Mouse (Mus musculus) heart, adult 2 months (tissue): ENCODE measurements around the gene Epb41l4b. TPM values are rescaled to one million over a fixed set of nuclear protein-coding genes. Genes with fewer than 3 reads are reported as not detected.
A peak's percentile ranks its signal among the peaks of the same experiment; 100 is the strongest.

Source experiments
- DNase-seq, 2 experiments: peaks; one replicate each; pipeline ENCODE4 v3.0.0; 2021
- H3K27ac ChIP-seq: fragments of 200-600 bp; 2 replicates; pipeline ENCODE4 v1.8.1; 2022
- H3K27me3 ChIP-seq: fragments of 200-500 bp; 2 replicates; pipeline ENCODE4 v1.6.1; 2012; ENCODE audit warnings: mild to moderate bottlenecking, low read length, inconsistent platforms, mixed read lengths; ENCODE audit not compliant: control insufficient read depth, insufficient read depth
- H3K36me3 ChIP-seq: fragments of 200-500 bp; 2 replicates; pipeline ENCODE4 v1.6.1; 2012; ENCODE audit warnings: low read length, inconsistent platforms; ENCODE audit not compliant: control insufficient read depth, insufficient read depth
- H3K4me1 ChIP-seq: fragments of 200-500 bp; 2 replicates; pipeline ENCODE4 v1.6.1; 2011; ENCODE audit warnings: low read length; ENCODE audit not compliant: control insufficient read depth, insufficient read depth
- H3K4me3 ChIP-seq: fragments of 200-600 bp; 2 replicates; pipeline ENCODE4 v1.8.1; 2022
- H3K79me2 ChIP-seq: fragments of 200-500 bp; replicated peaks from 2 replicates; pipeline ENCODE4 v1.6.1; 2012; ENCODE audit warnings: mild to moderate bottlenecking, inconsistent platforms, low read length, moderate library complexity, mixed read lengths; ENCODE audit not compliant: control insufficient read depth, insufficient read depth
- H3K9ac ChIP-seq: fragments of 200-500 bp; 2 replicates; pipeline ENCODE4 v1.6.1; 2012; ENCODE audit warnings: low read depth, mild to moderate bottlenecking, control low read depth, inconsistent platforms, low read length, mixed read lengths
- CTCF ChIP-seq: fragments of 200-600 bp; IDR thresholded peaks from 2 replicates; pipeline ENCODE4 v1.8.1; 2022; ENCODE audit warnings: antibody characterized with exemption, mild to moderate bottlenecking, moderate library complexity
- EP300 ChIP-seq: fragments of 200-500 bp; IDR thresholded peaks from 2 replicates; pipeline ENCODE4 v1.6.1; 2011; ENCODE audit warnings: low read depth, low read length, control low read depth; ENCODE audit not compliant: insufficient read depth
- POLR2A ChIP-seq: fragments of 200-500 bp; IDR thresholded peaks from 2 replicates; pipeline ENCODE4 v1.6.1; 2011; ENCODE audit warnings: mild to moderate bottlenecking, low read depth, low read length, control low read depth; ENCODE audit not compliant: insufficient read depth
- WGBS: fragments of 180-500 bp; shearing (Covaris S2); methylation state at CpG from one replicate; pipeline ENCODE4 v1.1.7; 2018; 5-methylcytosine and 5-hydroxymethylcytosine counted together
- intact Hi-C: fragments of 180-260 bp; cut with DNase I; formaldehyde crosslinking; loops from one replicate; pipeline ENCODE4 v1.15.1; 2025
- polyA plus RNA-seq: library from polyadenylated mRNA; depleted of rRNA; stranded (reverse); fragments of >200 nt; gene quantifications from 2 replicates; pipeline ENCODE4 v1.2.3, GENCODE M21; 2012
- total RNA-seq, 2 experiments: library from RNA; stranded (reverse); gene quantifications; 2 replicates each; pipeline ENCODE4 v1.2.3; 2021

The Epb41l4b gene
- total and polyA plus RNA-seq, 3 experiments, result 1.9 to 3.0 (median 2.6) TPM

GRCm38 (mm10) chr4:57139433-57139832, 3.8 kb downstream of the Epb41l4b start:
- no peaks in the 10 kb centered on the region for H3K4me1 ChIP-seq
- no peaks in the 10 kb centered on the region for H3K36me3 ChIP-seq
- no peak overlapping the region for H3K9ac ChIP-seq
- WGBS, result 44% methylated on average over 10 of the region's 10 CpGs
- peak; percentile 44 to 73 for DNase-seq
- 0 out of 2 replicates have a peak, but pooled peaks have one; percentile 27 for TF ChIP-seq EP300
- TF ChIP-seq POLR2A, result no peak
- H3K4me3 ChIP-seq, result peak overlapping the region; percentile 20; the same call in 1 of the 2 replicates
- H3K27me3 ChIP-seq, result peaks cover 2% of the 10 kb centered on the region; the same call in 1 of the 2 replicates
- intact Hi-C loops, result no loop called here
- H3K79me2 ChIP-seq, result no peaks in the 10 kb centered on the region
- peak overlapping the region; percentile 34; the same call in 1 of the 2 replicates for H3K27ac ChIP-seq

- H3K27ac ChIP-seq, result no peak overlapping the region
- H3K9ac ChIP-seq, result no peak overlapping the region
- H3K4me3 ChIP-seq, result no peak overlapping the region
- no peaks in the 10 kb centered on the region for H3K4me1 ChIP-seq
- H3K27me3 ChIP-seq, result peaks cover 2% of the 10 kb centered on the region; the same call in 1 of the 2 replicates
- no peak for DNase-seq
- 67% methylated on average over 6 of the region's 6 CpGs for WGBS
- H3K79me2 ChIP-seq, result no peaks in the 10 kb centered on the region
- intact Hi-C loops, result no loop called here
- H3K36me3 ChIP-seq, result no peaks in the 10 kb centered on the region
- TF ChIP-seq EP300 (no peak), CTCF (no peak), POLR2A (no peak)
These were observed 5.2 kb downstream of the Epb41l4b start for GRCm38 (mm10) chr4:57138093-57138440.

- whole genome bisulfite sequencing, result 75% methylated on average over 8 of the region's 8 CpGs
- DNase-seq, result no peak
These were observed 5.7 kb downstream of the Epb41l4b start for GRCm38 (mm10) chr4:57137371-57138092.

DNA sequence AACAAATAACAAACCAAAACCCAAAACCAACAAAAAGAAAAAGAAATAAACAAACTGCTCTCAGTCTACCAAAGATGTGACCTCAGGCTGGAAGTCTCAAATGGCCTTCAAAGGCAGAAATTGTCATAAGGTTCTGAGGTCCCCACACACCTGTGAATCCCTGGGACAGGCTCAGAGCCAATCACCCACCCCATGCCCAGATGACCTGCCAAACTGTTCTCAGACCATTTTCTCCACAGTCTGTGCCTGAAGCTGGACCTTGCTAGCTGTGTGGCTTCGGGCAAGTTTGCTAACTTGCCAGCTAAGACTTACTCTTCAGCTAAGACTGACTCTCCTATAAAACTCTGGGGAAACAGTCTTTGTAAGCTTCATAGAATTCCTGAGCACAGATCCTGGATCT, 7.8 kb downstream of the Epb41l4b start:
- no peak overlapping the region for H3K4me3 ChIP-seq
- no peak overlapping the region for H3K27ac ChIP-seq
- H3K36me3 ChIP-seq, result no peaks in the 10 kb centered on the region
- no peak overlapping the region for H3K9ac ChIP-seq
- H3K4me1 ChIP-seq, result no peaks in the 10 kb centered on the region
- intact Hi-C loops, result no loop called here
- TF ChIP-seq CTCF, result no peak
- no peak for TF ChIP-seq POLR2A
- TF ChIP-seq EP300, result no peak
- 60% methylated on average over 1 of the region's 1 CpGs for WGBS
- no peaks in the 10 kb centered on the region for H3K27me3 ChIP-seq
- DNase-seq, result no peak
- H3K79me2 ChIP-seq, result no peaks in the 10 kb centered on the region

More at GRCm38 (mm10) chr4:57137371-57138092, 5.7 kb downstream of the Epb41l4b start:
- no peak overlapping the region for H3K4me3 ChIP-seq
- no peak overlapping the region for H3K9ac ChIP-seq
- intact Hi-C loops, result no loop called here
- TF ChIP-seq POLR2A (no peak), EP300 (no peak), CTCF (no peak)
- H3K36me3 ChIP-seq, result no peaks in the 10 kb centered on the region
- no peaks in the 10 kb centered on the region for H3K79me2 ChIP-seq
- no peaks in the 10 kb centered on the region for H3K4me1 ChIP-seq
- peaks cover 2% of the 10 kb centered on the region; the same call in 1 of the 2 replicates for H3K27me3 ChIP-seq
- H3K27ac ChIP-seq, result no peak overlapping the region

GRCm38 (mm10) chr4:57134554-57134953, 8.7 kb downstream of the Epb41l4b start:
- intact Hi-C loops, result no loop called here
- Histone ChIP-seq H3K79me2 (no peaks in the 10 kb centered on the region), H3K4me3 (no peak overlapping the region), H3K9ac (no peak overlapping the region), H3K27ac (no peak overlapping the region), H3K36me3 (no peaks in the 10 kb centered on the region), H3K27me3 (no peaks in the 10 kb centered on the region), H3K4me1 (no peaks in the 10 kb centered on the region)
- WGBS, result 59% methylated on average over 4 of the region's 4 CpGs
- no peak for DNase-seq
- no peak for TF ChIP-seq POLR2A
- no peak for TF ChIP-seq CTCF
- TF ChIP-seq EP300, result no peak

GRCm38 (mm10) chr4:57131839-57132238, 11.4 kb downstream of the Epb41l4b start:
- Histone ChIP-seq H3K27me3 (no peaks in the 10 kb centered on the region), H3K4me3 (no peak overlapping the region), H3K9ac (no peak overlapping the region), H3K27ac (no peak overlapping the region), H3K4me1 (no peaks in the 10 kb centered on the region), H3K36me3 (no peaks in the 10 kb centered on the region), H3K79me2 (no peaks in the 10 kb centered on the region)
- WGBS, result 53% methylated on average over 10 of the region's 10 CpGs
- peak in 1 of 2 experiments; percentile 39 for DNase-seq
- TF ChIP-seq EP300 (0 out of 2 replicates have a peak, but pooled peaks have one; percentile 24), POLR2A (no peak), CTCF (no peak)
- intact Hi-C loops, result no loop called here
